Mouse (Mus musculus): ENCODE measurements around the gene Cdh4. TPM values are rescaled to one million over a fixed set of nuclear protein-coding genes. Genes with fewer than 3 reads are reported as not detected.

Cdh4 gene
- polyA plus RNA-seq, 1 experiment from 2014 or later = 66.6 TPM

DNA sequence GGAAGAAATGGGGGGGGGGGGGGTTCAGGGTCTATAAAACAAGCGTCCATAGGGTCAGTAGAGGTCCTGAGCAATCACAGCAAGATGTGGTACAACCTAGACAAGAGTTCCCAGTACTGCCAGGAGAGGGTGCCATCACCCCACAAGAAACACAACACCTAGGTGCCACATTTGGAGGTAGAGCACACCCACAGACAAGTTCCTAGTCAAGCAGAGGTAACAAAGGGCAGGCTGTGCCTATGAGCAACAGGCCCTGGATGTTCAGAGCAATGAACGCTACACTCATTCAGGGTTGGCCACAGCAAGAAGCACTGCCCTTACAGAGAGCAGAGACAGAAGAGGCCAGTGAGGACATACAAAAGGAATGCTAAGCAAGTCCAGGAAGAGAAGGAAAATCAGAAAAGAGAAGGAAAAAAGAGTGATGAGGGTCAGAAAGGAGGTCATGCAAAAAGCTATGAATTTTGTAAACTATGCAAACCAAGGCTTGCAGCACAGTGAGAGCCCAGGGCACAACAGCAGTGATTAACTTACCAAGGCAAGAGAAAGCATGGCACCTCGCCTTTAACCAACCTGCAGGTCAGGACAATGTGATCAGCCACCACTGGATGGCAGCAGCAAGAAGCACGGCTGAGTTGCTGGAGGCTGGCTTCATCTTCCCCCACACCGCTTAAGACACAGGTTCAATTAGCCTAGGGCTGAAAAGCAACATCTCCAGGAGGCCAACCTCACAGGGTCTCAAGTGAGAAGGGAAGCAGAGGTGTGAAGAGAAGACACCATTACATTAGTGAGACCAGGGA is 474.8 kb downstream of the Cdh4 start:
- H3K9ac ChIP-seq (replicated peaks) = no peak overlapping the region
- H3K9me3 ChIP-seq = no peaks in the 10 kb centered on the region
- no peak overlapping the region for H3K4me2 ChIP-seq (replicated peaks)
- H3K36me3 ChIP-seq = peaks cover 66% of the 10 kb centered on the region
- H3K27ac ChIP-seq (replicated peaks) = peak overlapping the region; percentile 25; the same call in 1 of the 2 replicates
- peak; percentile 71 for ATAC-seq (replicated peaks)
- H3K4me3 ChIP-seq = no peak overlapping the region
- no peaks in the 10 kb centered on the region for H3K4me1 ChIP-seq
- WGBS = 29% methylated on average over 5 of the region's 5 CpGs
- no peaks in the 10 kb centered on the region for H3K27me3 ChIP-seq

DNA sequence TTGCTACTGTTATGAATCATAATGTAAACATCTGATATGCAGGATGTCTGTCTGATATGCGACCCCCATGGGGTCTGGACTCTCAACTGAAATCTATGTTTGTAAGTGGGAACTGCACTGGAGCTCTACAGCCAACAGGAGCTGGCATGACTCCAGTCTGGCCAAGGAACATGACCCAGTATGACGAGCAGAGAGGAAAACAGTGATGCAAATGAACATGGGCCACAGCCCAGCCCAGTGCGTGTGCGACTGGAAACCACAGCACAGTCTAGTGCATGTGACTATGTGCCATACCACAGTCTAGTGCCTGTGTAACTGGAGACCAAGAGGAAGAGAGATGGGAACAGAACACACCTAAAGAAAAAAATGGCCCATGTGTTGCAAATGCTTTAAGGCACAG is 477.8 kb downstream of the Cdh4 start:
- no peaks in the 10 kb centered on the region for H3K9me3 ChIP-seq
- no peak for ATAC-seq (replicated peaks)
- WGBS = 75% methylated on average over 4 of the region's 4 CpGs
- peaks cover 64% of the 10 kb centered on the region for H3K36me3 ChIP-seq
- no peak overlapping the region for H3K27ac ChIP-seq (replicated peaks)
- no peaks in the 10 kb centered on the region for H3K4me1 ChIP-seq
- no peak overlapping the region for H3K4me3 ChIP-seq
- no peaks in the 10 kb centered on the region for H3K27me3 ChIP-seq
- H3K9ac ChIP-seq (replicated peaks) = no peak overlapping the region
- no peak overlapping the region for H3K4me2 ChIP-seq (replicated peaks)

DNA sequence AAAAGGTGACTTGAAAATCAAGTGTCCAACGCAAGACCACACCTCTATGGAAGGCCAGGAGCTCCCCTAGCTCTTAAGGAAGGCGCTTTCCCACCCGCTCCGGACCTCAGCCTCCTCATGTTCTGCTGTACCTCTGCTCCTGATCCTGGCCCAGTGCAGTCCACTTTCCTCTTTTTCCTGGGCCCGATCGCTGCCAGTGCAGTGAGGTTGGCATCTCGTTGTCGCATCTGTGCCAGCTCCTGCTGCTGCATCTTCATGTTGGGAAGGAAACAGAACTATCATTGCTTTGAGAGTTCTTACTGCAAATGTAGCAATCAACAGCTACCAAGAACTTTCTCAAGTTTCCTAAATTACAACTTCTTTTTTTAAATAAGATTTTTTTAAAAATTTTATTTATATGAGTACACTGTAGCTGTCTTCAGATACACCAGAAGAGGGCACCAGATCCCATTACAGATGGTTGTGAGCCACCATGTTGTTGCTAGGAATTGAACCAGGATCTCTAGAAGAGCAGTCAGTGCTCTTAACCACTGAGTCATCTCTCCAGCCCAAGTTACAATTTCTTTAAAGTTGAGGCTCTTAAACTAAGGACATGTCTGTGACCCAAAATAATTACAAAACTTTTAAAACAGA is 478.9 kb downstream of the Cdh4 start:
- Histone ChIP-seq H3K9me3 (no peaks in the 10 kb centered on the region), H3K36me3 (peaks cover 60% of the 10 kb centered on the region)
- 90% methylated on average over 8 of the region's 8 CpGs for WGBS

DNA sequence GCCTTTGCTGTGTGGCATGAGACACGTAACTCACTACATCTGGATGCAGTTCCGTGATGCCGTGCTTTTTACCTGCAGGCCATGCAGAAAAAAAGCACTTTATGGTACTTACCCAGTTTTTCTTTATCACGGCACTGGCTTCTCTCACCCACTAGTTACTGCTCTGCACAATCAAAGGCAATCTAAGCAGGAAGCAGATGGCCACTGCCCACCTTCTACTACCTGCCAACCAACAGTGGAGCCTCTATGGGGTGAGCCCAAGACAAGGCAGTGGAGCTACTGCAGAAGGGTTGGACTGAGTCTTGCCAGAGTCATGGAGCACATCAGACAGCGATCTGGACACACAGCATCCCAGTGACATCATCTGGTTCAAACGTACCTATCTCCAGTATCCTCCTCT is 481.8 kb downstream of the Cdh4 start:
- Histone ChIP-seq H3K4me1 (no peaks in the 10 kb centered on the region), H3K27ac (replicated peaks) (no peak overlapping the region), H3K4me3 (no peak overlapping the region), H3K36me3 (peaks cover 61% of the 10 kb centered on the region), H3K27me3 (no peaks in the 10 kb centered on the region), H3K4me2 (replicated peaks) (no peak overlapping the region), H3K9ac (replicated peaks) (no peak overlapping the region), H3K9me3 (no peaks in the 10 kb centered on the region)
- WGBS = 95% methylated on average over 6 of the region's 6 CpGs
- ATAC-seq (replicated peaks) = no peak

More for the DNA sequence above, 478.9 kb downstream of the Cdh4 start:
- Histone ChIP-seq H3K4me1 (no peaks in the 10 kb centered on the region), H3K9ac (replicated peaks) (no peak overlapping the region), H3K4me3 (no peak overlapping the region), H3K27me3 (no peaks in the 10 kb centered on the region), H3K4me2 (replicated peaks) (no peak overlapping the region), H3K27ac (replicated peaks) (no peak overlapping the region)
- no peak for ATAC-seq (replicated peaks)

DNA sequence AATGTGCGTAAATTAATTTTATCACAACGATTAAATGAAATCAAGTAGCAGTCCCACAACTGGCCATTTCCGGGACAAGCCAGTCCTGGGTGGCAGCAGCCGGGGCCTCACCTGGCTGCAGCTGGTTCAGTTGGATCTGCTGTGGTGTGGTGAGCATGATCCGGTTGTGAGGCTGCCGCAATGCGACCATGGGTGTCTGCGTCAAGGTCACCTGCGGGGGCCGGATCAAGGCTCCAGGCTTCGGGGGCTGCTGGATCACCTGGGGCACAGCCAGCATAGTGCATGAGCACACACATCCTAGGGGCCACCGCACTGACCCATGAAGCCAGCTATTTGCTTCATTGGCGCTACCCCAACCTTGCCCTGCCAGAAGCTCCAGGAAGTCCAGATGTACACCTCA is 486.9 kb downstream of the Cdh4 start:
- Histone ChIP-seq H3K27ac (replicated peaks) (no peak overlapping the region), H3K4me3 (no peak overlapping the region), H3K9me3 (no peaks in the 10 kb centered on the region), H3K4me2 (replicated peaks) (no peak overlapping the region), H3K27me3 (no peaks in the 10 kb centered on the region), H3K4me1 (no peaks in the 10 kb centered on the region), H3K9ac (replicated peaks) (no peak overlapping the region), H3K36me3 (peaks cover 40% of the 10 kb centered on the region)
- WGBS = 97% methylated on average over 13 of the region's 13 CpGs
- no peak for ATAC-seq (replicated peaks)

DNA sequence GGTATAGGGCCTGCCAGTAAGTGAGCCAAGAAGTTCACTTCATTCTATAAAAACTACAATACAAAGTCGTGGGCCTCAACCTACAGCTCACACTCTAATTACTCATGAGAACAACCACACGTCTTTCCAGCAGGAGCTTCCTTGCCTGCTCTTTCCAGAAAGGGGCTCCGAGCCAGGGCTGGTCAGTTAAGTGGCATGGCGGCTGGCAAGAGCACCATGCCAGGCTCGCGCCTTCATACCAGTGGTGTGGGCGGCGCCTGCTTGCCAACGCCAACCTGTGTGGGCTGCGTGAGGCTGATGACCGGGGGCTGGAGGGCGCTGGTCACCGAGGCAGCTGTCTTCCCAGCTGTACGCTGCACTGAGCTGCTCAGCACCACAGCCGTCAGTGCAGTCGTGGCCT is 489.5 kb downstream of the Cdh4 start:
- H3K9me3 ChIP-seq = no peaks in the 10 kb centered on the region
- H3K36me3 ChIP-seq = peaks cover 30% of the 10 kb centered on the region
- no peak for ATAC-seq (replicated peaks)

DNA sequence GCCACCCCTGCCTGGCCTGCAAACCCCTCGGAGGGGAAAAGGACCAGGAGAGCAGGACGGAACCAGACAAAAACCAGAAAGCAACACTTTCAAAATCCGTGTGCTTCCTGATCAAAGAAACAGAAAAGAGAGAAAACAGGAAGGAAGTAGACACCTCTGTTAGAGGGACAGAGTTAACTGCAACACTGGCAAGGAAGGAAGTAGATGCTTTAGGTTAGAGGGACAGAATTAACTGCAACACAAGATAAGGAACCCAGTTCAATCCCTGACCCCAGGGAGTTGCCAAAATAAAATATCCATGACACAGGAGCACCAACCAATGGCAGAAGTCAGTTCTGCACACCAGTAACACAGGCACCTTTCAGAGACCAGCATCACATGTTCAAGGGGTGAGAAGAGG is 491.9 kb downstream of the Cdh4 start:
- Histone ChIP-seq H3K9ac (replicated peaks) (no peak overlapping the region), H3K36me3 (peaks cover 23% of the 10 kb centered on the region), H3K4me1 (no peaks in the 10 kb centered on the region), H3K27ac (replicated peaks) (no peak overlapping the region), H3K4me3 (no peak overlapping the region), H3K9me3 (no peaks in the 10 kb centered on the region), H3K4me2 (replicated peaks) (no peak overlapping the region), H3K27me3 (no peaks in the 10 kb centered on the region)
- ATAC-seq (replicated peaks) = no peak
- 78% methylated on average over 3 of the region's 3 CpGs for WGBS

More for the DNA sequence above, 489.5 kb downstream of the Cdh4 start:
- H3K27me3 ChIP-seq = no peaks in the 10 kb centered on the region
- H3K4me3 ChIP-seq = no peak overlapping the region
- H3K27ac ChIP-seq (replicated peaks) = no peak overlapping the region
- H3K9ac ChIP-seq (replicated peaks) = no peak overlapping the region
- no peaks in the 10 kb centered on the region for H3K4me1 ChIP-seq
- H3K4me2 ChIP-seq (replicated peaks) = no peak overlapping the region
- 88% methylated on average over 16 of the region's 16 CpGs for WGBS

DNA sequence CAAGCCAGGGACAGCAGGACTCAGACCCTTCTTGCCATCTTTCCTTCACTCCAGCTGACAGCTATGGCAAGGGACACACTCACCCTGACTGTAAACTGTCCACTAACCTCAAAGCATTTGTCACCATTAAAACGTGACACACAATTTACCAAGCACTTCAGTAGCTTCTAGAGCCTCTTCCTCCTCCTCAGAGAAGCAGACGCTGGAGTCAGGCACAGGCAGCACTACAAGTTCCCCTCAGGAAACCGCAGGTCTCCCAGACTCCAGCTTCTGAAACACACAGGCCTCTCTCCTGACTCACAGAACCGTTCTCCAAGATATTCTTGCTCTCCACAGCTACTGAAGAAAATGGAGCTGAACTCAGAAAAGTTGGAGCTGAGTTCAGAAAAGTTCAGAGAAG is 494.9 kb downstream of the Cdh4 start:
- Histone ChIP-seq H3K9ac (replicated peaks) (no peak overlapping the region), H3K4me3 (no peak overlapping the region), H3K36me3 (peaks cover 10% of the 10 kb centered on the region), H3K4me1 (0 out of 2 replicates have a peak, but pooled peaks cover 5% of the 10 kb centered on the region), H3K27me3 (no peaks in the 10 kb centered on the region), H3K4me2 (replicated peaks) (no peak overlapping the region), H3K27ac (replicated peaks) (no peak overlapping the region), H3K9me3 (no peaks in the 10 kb centered on the region)
- no peak for ATAC-seq (replicated peaks)
- 91% methylated on average over 4 of the region's 4 CpGs for WGBS

DNA sequence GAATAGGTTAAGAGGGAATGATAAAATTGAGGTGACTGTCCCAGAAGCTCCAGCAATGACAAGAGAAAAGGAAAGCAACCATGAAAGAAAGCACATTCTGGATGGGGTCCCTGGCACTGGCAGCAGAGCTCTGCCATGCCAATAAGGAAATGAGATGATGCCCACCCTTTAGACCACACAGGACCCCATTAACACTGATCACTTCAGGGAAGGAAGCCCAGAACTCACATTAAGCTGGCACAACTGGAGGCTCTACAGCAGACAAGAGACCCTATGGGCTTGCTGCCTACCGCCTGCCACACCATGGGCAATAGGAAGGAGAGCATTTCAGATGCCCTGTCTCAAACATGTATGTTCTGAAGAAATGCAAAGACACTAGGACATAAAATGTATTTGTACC is 499.5 kb downstream of the Cdh4 start:
- H3K4me2 ChIP-seq (replicated peaks) = no peak overlapping the region
- ATAC-seq (replicated peaks) = no peak
- H3K27ac ChIP-seq (replicated peaks) = no peak overlapping the region
- H3K4me3 ChIP-seq = no peak overlapping the region
- 92% methylated on average over 1 of the region's 1 CpGs for WGBS
- H3K4me1 ChIP-seq = peaks cover 9% of the 10 kb centered on the region; the same call in 1 of the 2 replicates
- H3K9ac ChIP-seq (replicated peaks) = no peak overlapping the region
- no peaks in the 10 kb centered on the region for H3K36me3 ChIP-seq
- H3K9me3 ChIP-seq = no peaks in the 10 kb centered on the region
- no peaks in the 10 kb centered on the region for H3K27me3 ChIP-seq

DNA sequence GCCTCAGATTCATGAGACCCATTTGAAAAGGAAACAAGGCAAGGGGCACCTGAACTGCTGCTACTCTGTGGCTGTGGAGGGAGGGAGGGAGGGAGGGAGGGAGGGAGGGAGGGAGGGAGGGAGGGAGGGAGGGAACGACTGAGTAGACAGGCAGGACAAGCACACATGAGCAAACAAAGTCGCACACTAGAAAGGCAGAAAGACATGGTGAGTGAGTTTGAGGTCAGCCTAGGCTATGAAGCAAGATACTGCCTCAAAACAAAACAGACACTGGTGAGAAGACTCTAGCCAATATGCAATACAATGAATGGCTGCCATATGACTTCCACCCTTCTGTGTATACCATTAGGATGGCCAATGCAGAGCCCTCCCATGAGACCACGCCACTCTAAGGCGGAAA is 502.8 kb downstream of the Cdh4 start:
- Histone ChIP-seq H3K27me3 (no peaks in the 10 kb centered on the region), H3K9me3 (no peaks in the 10 kb centered on the region), H3K4me1 (peaks cover 16% of the 10 kb centered on the region), H3K4me3 (no peak overlapping the region), H3K4me2 (replicated peaks) (no peak overlapping the region), H3K36me3 (no peaks in the 10 kb centered on the region), H3K9ac (replicated peaks) (no peak overlapping the region), H3K27ac (replicated peaks) (no peak overlapping the region)
- 43% methylated on average over 4 of the region's 4 CpGs for WGBS
- no peak for ATAC-seq (replicated peaks)

DNA sequence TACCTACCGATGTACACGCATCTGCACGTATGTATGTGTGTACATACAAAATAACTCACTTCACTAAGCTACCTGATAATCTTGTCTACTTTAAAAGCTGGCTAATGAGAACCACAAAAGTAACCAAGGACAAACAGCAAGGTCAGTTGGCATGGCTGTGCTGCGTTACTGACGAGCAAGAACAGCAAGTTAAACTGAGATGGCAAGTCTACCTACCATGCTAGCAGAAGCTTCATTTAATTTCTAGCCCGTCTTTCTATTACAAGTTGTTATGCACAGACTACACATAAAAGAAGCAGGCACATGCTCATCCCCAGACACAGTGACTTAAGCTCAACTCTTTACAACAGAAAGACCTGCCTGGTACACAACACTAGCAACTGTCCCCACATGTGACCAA is 504.3 kb downstream of the Cdh4 start:
- no peak overlapping the region for H3K9ac ChIP-seq (replicated peaks)
- H3K4me3 ChIP-seq = no peak overlapping the region
- ATAC-seq (replicated peaks) = no peak
- H3K9me3 ChIP-seq = no peaks in the 10 kb centered on the region
- WGBS = 90% methylated on average over 6 of the region's 6 CpGs
- peaks cover 14% of the 10 kb centered on the region for H3K4me1 ChIP-seq
- no peak overlapping the region for H3K4me2 ChIP-seq (replicated peaks)
- no peaks in the 10 kb centered on the region for H3K36me3 ChIP-seq
- H3K27me3 ChIP-seq = no peaks in the 10 kb centered on the region
- no peak overlapping the region for H3K27ac ChIP-seq (replicated peaks)

DNA sequence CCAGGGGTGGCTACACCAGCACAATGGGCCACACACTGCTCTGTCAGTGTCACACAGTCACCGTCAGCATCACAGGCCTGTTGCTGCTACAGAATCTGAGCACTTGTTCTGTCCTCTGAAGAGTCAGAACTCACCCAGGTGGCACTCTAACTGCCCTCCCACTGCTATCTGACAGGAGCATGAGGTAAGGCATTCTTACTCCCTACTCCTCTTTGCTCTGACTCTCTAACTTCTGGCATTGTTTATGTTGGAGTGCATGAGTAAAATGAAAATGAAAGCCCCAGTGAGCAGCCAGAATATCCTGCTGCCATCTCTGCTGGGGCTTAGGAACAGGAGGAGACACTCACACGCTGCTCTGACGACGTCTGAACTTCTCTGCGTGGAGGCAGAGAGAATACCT is 505.4 kb downstream of the Cdh4 start:
- no peak overlapping the region for H3K4me2 ChIP-seq (replicated peaks)
- no peak for ATAC-seq (replicated peaks)
- no peak overlapping the region for H3K9ac ChIP-seq (replicated peaks)
- WGBS = 63% methylated on average over 5 of the region's 5 CpGs
- no peak overlapping the region for H3K27ac ChIP-seq (replicated peaks)
- peaks cover 19% of the 10 kb centered on the region for H3K4me1 ChIP-seq
- no peak overlapping the region for H3K4me3 ChIP-seq
- H3K27me3 ChIP-seq = no peaks in the 10 kb centered on the region
- no peaks in the 10 kb centered on the region for H3K36me3 ChIP-seq
- no peaks in the 10 kb centered on the region for H3K9me3 ChIP-seq
